Mouse (Mus musculus) central nervous system, embryonic 11.5 days (tissue): ENCODE results near the gene Gm3500. TPM values are rescaled to one million over a fixed set of nuclear protein-coding genes. Genes with fewer than 3 reads are reported as not detected.

Experiments
- polyA plus RNA-seq: library from polyadenylated mRNA; depleted of rRNA; stranded (reverse); fragments of >200 nt; gene quantifications from 2 replicates; pipeline ENCODE4 v1.2.3, GENCODE M21; 2012; rRNA removed

Gene Gm3500
- polyA plus RNA-seq: 0.11 and 0.65 TPM in 2 replicates

GRCm38 (mm10) chr14:5388949-5389348 lies at the start of gene Gm3500:
Gene Gm3500 (minus strand): TSS chr14:5389049.

GRCm38 (mm10) chr14:5334828-5335227 lies 54.0 kb downstream of the Gm3500 start, which contains the start of gene Gm3542:
Gene Gm3542 (minus strand): TSS chr14:5334928.

Other genes starting within 250 kb of the Gm3500 start
- 0.76 TPM in 1 of 2 replicates, not detected in the other for gene Gm3317, start 224.5 kb downstream of the Gm3500 start, polyA plus RNA-seq
- gene Gm8271, start 203.3 kb downstream of the Gm3500 start, polyA plus RNA-seq: not detected in 2 replicates
- gene Gm3526, start 128.5 kb downstream of the Gm3500 start, polyA plus RNA-seq: not detected in 2 replicates
- gene Gm3542, start 54.1 kb downstream of the Gm3500 start, polyA plus RNA-seq: not detected in 2 replicates
- gene Gm3194, start 66.4 kb upstream of the Gm3500 start, polyA plus RNA-seq: 1.2 and 3.3 TPM in 2 replicates
- gene Gm8246, start 88.8 kb upstream of the Gm3500 start, polyA plus RNA-seq: not detected in 2 replicates
- not detected in 2 replicates for gene Gm3187, start 95.2 kb upstream of the Gm3500 start, polyA plus RNA-seq
- gene Gm3488, start 112.6 kb upstream of the Gm3500 start, polyA plus RNA-seq: 2.3 and 4.2 TPM in 2 replicates
- 0.04 TPM in 1 of 2 replicates, not detected in the other for gene Gm3532, start 149.4 kb upstream of the Gm3500 start, polyA plus RNA-seq
- gene Gm8265, start 244.0 kb upstream of the Gm3500 start, polyA plus RNA-seq: not detected in 2 replicates